Mouse (Mus musculus): ENCODE data around the gene Nup88.

DNA sequence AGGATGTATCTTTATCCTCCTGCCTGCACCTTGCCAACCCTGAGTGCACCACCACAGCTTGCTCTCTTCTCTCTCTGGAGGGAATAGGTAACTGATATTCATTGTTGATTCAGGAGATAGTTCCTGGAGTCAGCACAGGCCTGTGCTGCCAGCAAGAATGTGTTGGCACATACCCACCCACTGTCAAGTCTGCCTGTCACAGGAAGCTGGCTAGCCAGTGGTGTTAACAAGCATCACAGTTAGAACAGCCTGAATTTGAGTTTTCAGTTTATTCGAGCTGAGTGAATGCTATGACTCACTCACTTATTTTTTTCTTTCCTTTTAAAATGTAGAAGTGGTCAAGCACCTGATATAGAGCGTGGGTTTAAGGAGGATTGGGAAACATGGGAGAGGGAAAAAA is 51.9 kb downstream of the Nup88 start:
- no peak for TF ChIP-seq EP300 (IDR thresholded peaks at IDR 0.05; ENCODE audit: insufficient read depth, low read depth, low read length)
- no peak for TF ChIP-seq POLR2A (IDR thresholded peaks at IDR 0.05; ENCODE audit: insufficient read depth, low read length)
- TF ChIP-seq CTCF (IDR thresholded peaks at IDR 0.05; ENCODE audit: low read depth, low read length): no peak
